In genomic region chr7:88735768-88736167, GRCm38 (mm10) we compare ENCODE assay signal across 26 mouse cellular contexts.
"Had no signal": no experiment of that assay in that cellular context is flagged by ENCODE, and none has a peak within 500 bp of the region (broad histone marks: within the 10 kb centered on the region; RNA-seq: fewer than 3 reads in every experiment).

No protein-coding gene starts in this region.

- H3K9ac ChIP-seq: heart, embryonic 13.5 days; heart, embryonic 15.5 days; hindbrain, embryonic 13.5 days; hindbrain, embryonic 15.5 days; limb, embryonic 13.5 days; limb, embryonic 15.5 days; liver, embryonic 12.5 days; liver, embryonic 14.5 days had no signal

- H3K4me2 ChIP-seq: heart, embryonic 11.5 days; heart, embryonic 13.5 days; heart, embryonic 15.5 days; hindbrain, embryonic 13.5 days; hindbrain, embryonic 15.5 days; limb, embryonic 13.5 days; limb, embryonic 15.5 days; liver, embryonic 12.5 days had no signal

- H3K27ac ChIP-seq: gastrocnemius, adult 2 months; heart, adult 2 months; heart, embryonic 13.5 days; heart, embryonic 15.5 days; hindbrain, embryonic 13.5 days; hindbrain, embryonic 15.5 days; hindbrain, postnatal 0 days; limb, embryonic 13.5 days; limb, embryonic 15.5 days; liver, embryonic 12.5 days; liver, embryonic 14.5 days had no signal

- H3K36me3 ChIP-seq: heart, embryonic 13.5 days; heart, embryonic 15.5 days; hindbrain, embryonic 13.5 days; hindbrain, embryonic 15.5 days; limb, embryonic 13.5 days; limb, embryonic 15.5 days; liver, embryonic 12.5 days had no signal

- H3K4me3 ChIP-seq: gastrocnemius, adult 2 months; heart, adult 2 months; heart, embryonic 13.5 days; heart, embryonic 15.5 days; hindbrain, embryonic 13.5 days; hindbrain, embryonic 15.5 days; limb, embryonic 13.5 days; limb, embryonic 15.5 days; liver, embryonic 12.5 days had no signal

- H3K4me1 ChIP-seq: heart, embryonic 13.5 days; heart, embryonic 15.5 days; hindbrain, embryonic 13.5 days; hindbrain, embryonic 15.5 days; limb, embryonic 13.5 days; limb, embryonic 15.5 days; liver, embryonic 12.5 days had no signal

- H3K27me3 ChIP-seq: heart, embryonic 13.5 days; heart, embryonic 15.5 days; hindbrain, embryonic 13.5 days; hindbrain, embryonic 15.5 days; limb, embryonic 13.5 days; limb, embryonic 15.5 days; liver, embryonic 12.5 days had no signal

- ATAC-seq: hindbrain, postnatal 0 days; intestine, embryonic 16.5 days; liver, embryonic 12.5 days had no signal

- DNase-seq: gastrocnemius, adult 2 months; gastrocnemius, postnatal 14 days; gastrocnemius, postnatal 36 days; heart, adult 11 months; heart, adult 2 months; heart, postnatal 14 days; heart, postnatal 36 days; kidney, adult 11 months; kidney, adult 2 months; kidney, adult 9 months; kidney, postnatal 14 days; kidney, postnatal 36 days; layer of hippocampus, adult 9-11 months; layer of hippocampus, postnatal 36 days; left cerebral cortex, postnatal 4 days had no signal

- H3K9me3 ChIP-seq: heart, embryonic 13.5 days; heart, embryonic 15.5 days; hindbrain, embryonic 13.5 days; hindbrain, embryonic 15.5 days; limb, embryonic 13.5 days; limb, embryonic 15.5 days; liver, embryonic 12.5 days had no signal
